Mouse (Mus musculus) monocyte, adult 2 months (primary cell): ENCODE data around the gene Zbtb34.

ENCODE experiments used
- DNase-seq, 2 experiments: peaks; one replicate each; pipeline ENCODE4 v3.0.0; 2022; ENCODE audit warnings: low spot score in 2 of 2, low read depth in 1 of 2

The Zbtb34 gene

GRCm38 (mm10) chr2:33430771-33431699 lies at the start of gene Zbtb34:
TSS of gene Zbtb34 (minus strand) at chr2:33431324.
- peak in 1 of 2 experiments; percentile 47 for DNase-seq

DNA sequence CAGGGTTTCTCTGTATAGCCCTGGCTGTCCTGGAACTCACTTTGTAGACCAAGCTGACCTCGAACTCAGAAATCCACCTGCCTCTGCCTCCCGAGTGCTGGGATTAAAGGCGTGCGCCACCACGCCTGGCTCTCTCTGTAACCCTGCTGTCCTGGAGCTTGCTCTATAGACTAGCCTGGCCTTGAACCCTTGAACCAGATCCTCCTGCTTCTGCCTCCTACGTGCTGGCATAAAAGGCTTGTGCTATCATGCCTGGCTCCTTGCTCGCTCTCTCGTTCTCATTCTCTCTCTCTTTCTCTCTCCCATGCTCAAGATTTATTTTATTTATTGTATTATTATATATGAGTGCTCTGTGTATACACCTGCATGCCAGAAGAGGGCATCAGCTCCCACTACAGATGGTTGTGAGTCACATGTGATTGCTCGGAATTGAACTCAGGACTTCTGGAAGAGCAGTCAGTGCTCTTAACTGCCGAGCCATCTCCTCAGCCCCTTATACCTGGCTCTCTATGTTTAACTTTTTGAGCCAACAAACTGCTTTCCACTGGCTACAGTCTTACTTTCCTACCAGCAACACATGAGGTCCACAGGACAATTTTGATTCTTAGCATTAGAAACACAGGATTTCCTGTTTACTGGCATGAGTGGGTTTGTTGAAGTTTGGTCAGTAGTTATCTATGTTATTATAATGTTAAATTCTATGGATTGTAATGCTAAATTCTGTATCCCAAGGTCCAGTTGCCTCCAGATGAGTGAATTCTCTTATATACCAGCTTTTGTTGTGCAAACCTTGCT lies 47.0 kb upstream of the Zbtb34 start:
- no peak for DNase-seq

- DNase-seq, result no peak
Measured at GRCm38 (mm10) chr2:33475961-33476360, 44.8 kb upstream of the Zbtb34 start.

DNA sequence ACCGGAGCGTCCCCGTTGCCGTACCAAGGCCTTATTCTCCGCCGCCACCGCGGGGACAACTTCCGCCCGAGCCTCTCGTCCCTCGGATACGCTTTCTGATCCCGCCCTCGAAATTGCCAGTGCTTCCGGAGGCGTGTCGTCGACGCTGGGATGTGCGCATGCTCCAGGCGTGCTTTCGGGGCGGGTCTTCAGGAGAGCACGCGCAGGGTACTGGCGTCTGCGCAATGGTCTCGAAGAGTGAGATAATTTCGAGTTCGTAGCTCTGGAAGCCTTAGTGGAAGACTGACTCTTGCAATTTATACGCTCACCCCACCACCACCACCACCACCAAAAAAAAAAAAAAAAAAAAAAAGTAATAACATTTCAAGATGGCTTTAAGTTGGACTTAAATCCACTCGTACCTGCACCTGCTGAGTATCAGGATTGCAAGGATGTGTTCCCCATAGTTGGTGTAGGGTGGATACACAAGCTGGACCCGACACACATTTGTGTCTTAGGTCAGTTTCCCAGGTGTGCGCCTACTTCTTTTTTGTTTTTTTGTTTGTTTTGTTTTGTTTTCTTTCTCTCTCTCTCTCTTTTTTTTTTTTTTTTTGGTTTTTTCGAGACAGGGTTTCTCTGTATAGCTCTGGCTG lies 37.5 kb upstream of the Zbtb34 start, which contains the start of gene Zbtb43:
Zbtb43 (minus strand) TSS at position 94 of the 632 bp plus-strand sequence.
- peak; percentile 83 to 92 for DNase-seq

DNA sequence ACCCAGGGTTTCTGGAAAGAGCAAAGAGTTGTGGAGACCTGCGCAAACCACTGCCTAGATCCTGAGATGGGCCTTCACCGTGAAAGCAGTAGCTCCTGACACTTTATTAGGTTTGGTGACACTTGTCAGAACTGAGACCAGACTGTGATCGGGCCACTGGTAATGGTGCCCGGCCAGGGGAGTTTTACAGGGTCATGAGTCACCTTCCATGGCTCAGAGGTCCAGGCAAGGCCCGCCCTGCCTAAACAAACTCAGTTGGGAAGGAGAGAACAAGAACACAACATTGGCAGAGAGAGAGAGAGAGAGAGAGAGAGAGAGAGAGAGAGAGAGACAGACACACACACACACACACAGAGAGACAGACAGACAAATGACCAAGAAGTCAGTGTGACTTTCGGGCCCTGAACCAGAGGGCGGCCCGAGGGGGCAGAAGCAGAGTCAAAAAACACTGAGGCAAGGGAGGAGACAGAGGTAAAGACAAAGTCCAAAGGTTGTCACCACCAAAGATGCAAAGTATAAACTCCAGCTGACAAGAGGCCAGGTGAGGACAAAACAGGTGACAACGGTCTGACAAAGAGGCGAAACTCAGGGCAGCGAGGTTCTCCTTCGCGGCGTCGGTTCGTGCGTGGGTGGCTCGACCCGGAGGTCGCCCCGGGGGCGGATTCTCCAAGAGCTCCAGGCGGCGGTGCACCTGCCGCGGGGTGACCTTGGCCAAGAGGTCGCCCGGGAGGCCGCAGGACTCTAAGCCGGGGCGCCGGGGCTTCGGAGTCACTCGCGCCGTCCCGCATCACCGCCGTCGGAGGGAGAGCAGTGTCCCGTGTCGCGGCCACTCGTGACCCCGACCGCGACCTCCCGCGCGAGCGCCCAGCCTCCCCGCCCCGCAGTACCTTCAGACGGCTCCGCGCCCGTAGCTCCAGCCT lies 36.7 kb upstream of the Zbtb34 start:
- no peak for DNase-seq

DNA sequence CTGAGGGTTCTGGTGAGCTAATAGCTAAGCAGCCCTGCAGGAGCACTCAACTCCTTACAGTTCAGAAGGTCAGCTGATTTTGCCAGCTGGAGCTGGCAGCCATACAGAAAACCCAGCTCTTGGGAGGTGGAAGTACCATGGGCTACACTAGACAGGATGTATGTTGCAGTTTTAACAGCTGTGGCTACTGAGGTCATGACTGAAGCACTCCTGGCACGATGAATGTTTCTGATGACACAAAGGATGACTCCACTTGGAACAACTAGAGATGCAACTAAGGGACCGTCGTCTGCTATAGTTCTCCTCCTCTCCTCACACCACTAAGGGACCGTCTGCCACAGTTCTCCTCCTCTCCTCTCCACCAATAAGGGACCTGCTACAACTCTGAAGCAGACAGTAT lies 34.8 kb upstream of the Zbtb34 start:
- DNase-seq, result no peak

DNA sequence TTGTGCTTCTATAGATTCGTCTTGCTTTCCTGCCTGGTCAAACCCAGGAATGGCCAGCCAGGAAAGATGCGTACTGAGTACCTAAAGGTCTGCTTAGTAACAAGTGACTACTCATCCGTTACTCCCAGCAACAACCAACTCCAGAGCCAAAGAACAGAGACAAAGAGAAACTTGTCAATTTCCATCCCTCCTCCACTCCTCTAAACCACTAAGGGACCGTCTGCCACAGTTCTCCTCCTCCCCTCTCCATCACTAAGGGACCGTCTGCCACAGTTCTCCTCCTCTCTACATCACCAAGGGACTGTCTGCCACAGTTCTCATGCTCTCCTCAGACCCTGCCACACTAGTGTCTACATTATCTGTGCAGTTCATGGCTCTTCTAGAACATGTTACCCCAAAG lies 34.1 kb upstream of the Zbtb34 start:
- no peak for DNase-seq

- DNase-seq, result no peak
Measured at GRCm38 (mm10) chr2:33462066-33462465, 30.9 kb upstream of the Zbtb34 start.

GRCm38 (mm10) chr2:33461066-33461465 lies 29.9 kb upstream of the Zbtb34 start:
- no peak for DNase-seq

GRCm38 (mm10) chr2:33459660-33460059 lies 28.5 kb upstream of the Zbtb34 start:
- no peak for DNase-seq

DNA sequence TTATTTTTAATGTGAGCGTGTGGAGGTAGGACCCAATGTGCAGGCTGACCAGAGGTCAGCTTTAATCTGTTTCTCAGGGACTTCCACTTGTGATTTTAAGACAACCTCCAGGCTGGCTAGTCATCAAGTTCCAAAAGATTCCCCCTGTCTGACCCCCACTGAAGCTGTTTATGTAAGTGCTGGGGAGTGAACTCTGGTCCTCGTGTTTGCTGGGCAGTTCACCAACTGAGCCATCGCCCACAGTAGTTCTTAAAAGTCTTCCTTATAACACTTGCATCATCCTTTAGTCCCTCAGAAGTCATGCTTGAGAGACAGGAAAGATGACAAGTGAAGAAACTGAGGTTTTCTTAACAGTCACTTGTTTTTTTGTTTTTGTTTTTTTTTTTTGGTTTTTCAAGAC lies 25.6 kb upstream of the Zbtb34 start:
- no peak for DNase-seq

GRCm38 (mm10) chr2:33456242-33456641 lies 25.1 kb upstream of the Zbtb34 start:
- no peak for DNase-seq

- no peak for DNase-seq
Measured at GRCm38 (mm10) chr2:33455350-33455749, 24.2 kb upstream of the Zbtb34 start.

- DNase-seq, result no peak
Measured at GRCm38 (mm10) chr2:33454816-33455215, 23.7 kb upstream of the Zbtb34 start.

DNA sequence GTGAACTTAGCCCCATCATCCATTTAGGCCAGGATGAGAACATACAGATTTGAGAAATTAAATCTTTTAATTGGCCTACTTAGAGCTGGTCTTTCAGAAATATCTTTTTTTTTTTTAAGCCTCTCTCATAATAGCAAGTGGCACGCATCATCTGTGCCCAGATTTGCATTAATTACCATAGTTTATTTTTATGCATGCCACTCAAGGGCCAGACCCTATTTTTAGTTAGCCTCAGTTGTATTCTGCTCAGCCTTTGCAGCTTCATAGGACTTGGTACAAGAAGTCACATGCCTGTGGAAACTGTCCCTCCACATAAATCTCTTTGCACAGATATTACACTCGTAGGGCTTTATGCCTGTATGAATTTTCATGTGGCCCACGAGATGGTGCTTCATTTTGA lies 22.4 kb upstream of the Zbtb34 start:
- DNase-seq, result no peak

DNA sequence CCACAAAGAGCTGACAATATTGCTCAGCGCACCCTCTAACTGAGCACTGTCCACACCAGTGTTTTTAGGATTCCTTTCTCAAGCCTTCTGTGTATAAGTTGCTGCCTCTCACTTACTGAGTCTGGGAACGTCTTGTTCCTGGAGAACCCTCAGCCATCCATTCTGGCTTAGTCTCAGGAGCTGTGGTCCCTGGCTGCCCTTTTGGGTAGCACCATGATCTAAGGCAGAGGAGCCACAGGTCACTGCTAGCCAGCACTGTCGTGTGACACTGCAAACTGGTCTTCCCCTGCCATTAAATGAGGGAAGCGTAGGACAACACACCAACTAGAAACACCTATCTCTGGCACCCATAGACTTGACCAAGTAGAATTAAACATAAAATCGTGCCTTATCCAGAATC lies 21.6 kb upstream of the Zbtb34 start:
- DNase-seq, result no peak

DNA sequence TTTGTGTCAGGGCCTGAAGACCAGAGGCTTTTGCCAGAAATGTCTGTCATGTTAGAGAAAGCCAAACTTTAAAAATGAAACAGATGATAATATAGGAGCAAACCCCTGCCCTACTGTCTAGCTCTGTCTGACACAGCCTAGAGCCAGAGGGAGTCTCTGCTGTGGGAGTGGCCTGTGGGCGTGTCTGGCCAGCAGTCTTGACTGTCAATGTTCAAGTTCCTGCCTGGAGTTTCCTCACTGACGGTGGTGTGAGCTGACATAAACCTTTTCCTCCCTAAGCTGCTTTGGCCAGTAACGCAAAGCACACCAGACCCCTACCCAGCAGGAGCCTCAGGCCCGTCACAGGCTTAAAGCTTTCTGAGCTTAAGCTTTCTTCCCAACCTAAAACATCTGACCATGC lies 21.0 kb upstream of the Zbtb34 start:
- no peak for DNase-seq

DNA sequence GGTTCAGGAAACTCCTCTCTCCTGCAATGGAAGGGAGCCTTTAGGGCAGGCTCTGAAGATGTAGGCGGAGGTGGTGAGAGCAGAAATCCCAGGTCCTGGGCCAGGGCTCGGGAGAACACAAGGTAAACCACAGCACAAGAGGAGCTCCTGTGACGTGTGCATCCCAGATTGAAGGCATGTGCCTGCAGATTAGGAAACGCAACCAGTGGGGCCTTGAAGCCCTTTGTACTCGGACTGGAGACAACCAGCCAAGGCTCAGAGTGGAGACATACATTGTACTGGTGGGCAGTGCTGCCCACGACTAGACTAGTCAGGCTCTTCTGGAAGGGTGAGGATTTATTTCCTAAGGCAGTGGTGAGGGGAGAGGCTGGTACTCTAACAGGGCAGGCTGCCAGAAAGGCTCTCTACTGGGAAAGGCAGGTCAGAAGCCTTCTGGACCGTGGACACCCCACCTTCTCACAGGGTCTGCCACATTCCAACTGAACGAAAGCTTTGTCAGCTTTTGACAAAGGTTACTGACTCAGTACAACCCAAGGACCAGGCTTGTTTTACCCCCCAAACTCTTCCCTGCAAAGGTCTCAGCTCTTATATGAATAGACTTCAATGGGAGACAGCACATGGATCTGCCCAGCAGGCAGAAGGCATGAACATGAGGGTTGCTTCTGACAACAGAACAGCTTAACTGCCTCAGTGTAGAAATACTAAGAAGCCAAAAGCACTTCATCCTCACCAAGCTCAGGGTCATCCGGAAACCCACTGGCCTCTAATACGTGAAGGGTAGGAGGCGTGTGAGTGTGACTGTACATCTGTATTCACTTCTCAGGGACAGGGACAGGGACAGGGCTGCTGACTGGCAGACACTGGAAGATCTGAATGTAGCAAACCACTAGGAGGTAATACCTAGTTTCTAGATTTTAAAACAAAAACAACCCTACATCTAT lies 20.2 kb upstream of the Zbtb34 start:
- DNase-seq, result no peak

- DNase-seq, result no peak
Measured at GRCm38 (mm10) chr2:33449119-33449873, 18.2 kb upstream of the Zbtb34 start.
